Mouse (Mus musculus) ES-Bruce4 (cell line): Measurements from ENCODE around the gene Ywhag. TPM values are rescaled to one million over a fixed set of nuclear protein-coding genes. Genes with fewer than 3 reads are reported as not detected.

Experiments
- H3K27ac ChIP-seq: 2 replicates; pipeline ENCODE4 v1.5.1; 2012; ENCODE audit warnings: low read length, inconsistent platforms; ENCODE audit not compliant: insufficient read depth
- H3K27me3 ChIP-seq: 2 replicates; pipeline ENCODE4 v1.6.1; 2012; ENCODE audit warnings: mild to moderate bottlenecking, low read length, inconsistent platforms; ENCODE audit not compliant: control insufficient read depth, poor library complexity, insufficient read depth, severe bottlenecking
- H3K36me3 ChIP-seq: 2 replicates; pipeline ENCODE4 v1.6.1; 2012; ENCODE audit warnings: inconsistent platforms, mild to moderate bottlenecking, low read length, moderate library complexity; ENCODE audit not compliant: control insufficient read depth, poor library complexity, insufficient read depth, severe bottlenecking
- H3K4me1 ChIP-seq: one replicate; pipeline ENCODE4 v1.8.1; 2011; ENCODE audit warnings: low read length; ENCODE audit not compliant: control insufficient read depth, insufficient read depth
- H3K4me3 ChIP-seq: 2 replicates; pipeline ENCODE4 v1.5.1; 2011; ENCODE audit warnings: low read depth, mild to moderate bottlenecking, low read length
- H3K9ac ChIP-seq: 2 replicates; pipeline ENCODE4 v1.6.1; 2012; ENCODE audit warnings: low read depth, mild to moderate bottlenecking, inconsistent platforms; ENCODE audit not compliant: poor library complexity, severe bottlenecking
- H3K9me3 ChIP-seq: replicated peaks from 2 replicates; pipeline ENCODE4 v1.6.1; 2012; ENCODE audit warnings: mild to moderate bottlenecking, low read length, inconsistent platforms; ENCODE audit not compliant: control insufficient read depth, poor library complexity, insufficient read depth, severe bottlenecking
- CTCF ChIP-seq: IDR thresholded peaks from one replicate; pipeline ENCODE4 v1.8.1; 2011; ENCODE audit warnings: low read depth, low read length
- EP300 ChIP-seq: IDR thresholded peaks from 2 replicates; pipeline ENCODE4 v1.6.1; 2011; ENCODE audit warnings: low read depth, low read length; ENCODE audit not compliant: insufficient read depth
- POLR2A ChIP-seq: IDR thresholded peaks from one replicate; pipeline ENCODE4 v1.8.1; 2011; ENCODE audit warnings: low read length; ENCODE audit not compliant: insufficient read depth
- polyA plus RNA-seq: library from polyadenylated mRNA; stranded (reverse); fragments of >200 nt; gene quantifications from 2 replicates; pipeline ENCODE4 v1.2.4, GENCODE M21; 2011; ENCODE audit warnings: low read depth; ENCODE audit not compliant: missing spikeins, insufficient read depth, insufficient read length

Ywhag gene
- polyA plus RNA-seq, 1 experiment, result 372 TPM

DNA sequence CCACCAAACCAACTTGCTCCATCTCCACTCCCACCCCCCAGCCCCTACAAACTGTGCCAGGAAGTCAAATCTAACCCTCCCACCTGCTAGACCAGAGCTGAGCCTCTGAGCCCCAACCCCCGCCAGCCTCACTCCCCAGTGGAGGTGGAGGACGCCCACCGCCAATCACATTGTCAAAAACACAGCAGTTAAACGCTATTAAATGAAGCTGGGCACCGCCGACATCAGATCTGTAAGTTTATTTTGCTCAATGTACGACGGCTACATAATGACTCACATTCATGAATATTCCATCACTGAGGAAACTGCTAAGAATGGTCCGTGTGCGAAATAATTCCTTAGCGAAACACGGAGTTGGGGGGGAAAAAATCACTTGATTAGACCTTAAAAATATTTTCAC is 26.2 kb downstream of the Ywhag start:
- no peak for TF ChIP-seq POLR2A
- TF ChIP-seq EP300, result no peak
- no peak for TF ChIP-seq CTCF
- peaks cover 53% of the 10 kb centered on the region for H3K36me3 ChIP-seq
- H3K9ac ChIP-seq, result no peak overlapping the region
- H3K9me3 ChIP-seq, result no peaks in the 10 kb centered on the region
- no peak overlapping the region for H3K4me3 ChIP-seq
- peaks cover 2% of the 10 kb centered on the region for H3K4me1 ChIP-seq
- H3K27ac ChIP-seq, result 0 out of 2 replicates have a peak overlapping the region, but pooled peaks have one; percentile 10
- H3K27me3 ChIP-seq, result no peaks in the 10 kb centered on the region

DNA sequence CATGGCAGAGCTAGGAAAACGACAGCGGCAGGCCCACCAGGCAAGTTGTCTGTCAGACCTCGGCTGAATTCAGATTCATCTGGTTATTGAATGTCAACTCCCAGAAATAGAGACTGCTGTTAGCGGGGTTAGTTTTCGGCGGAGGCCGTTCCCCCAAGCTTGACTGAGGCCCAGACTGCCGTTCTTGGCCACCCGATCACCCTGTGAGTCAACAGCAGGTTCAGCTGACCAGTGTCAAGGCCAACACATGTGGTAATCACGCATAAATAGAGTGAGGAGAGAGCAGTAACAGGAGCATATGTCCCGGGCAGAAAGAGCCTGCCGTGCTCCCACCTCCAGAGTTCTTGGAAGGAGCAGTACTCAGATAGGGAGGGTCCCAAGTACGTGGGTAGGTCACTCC is 27.2 kb downstream of the Ywhag start:
- 0 out of 2 replicates have a peak overlapping the region, but pooled peaks have one; percentile 10 for H3K27ac ChIP-seq
- H3K4me3 ChIP-seq, result no peak overlapping the region
- H3K36me3 ChIP-seq, result peaks cover 53% of the 10 kb centered on the region
- no peak for TF ChIP-seq CTCF
- no peak for TF ChIP-seq EP300
- no peak for TF ChIP-seq POLR2A
- H3K9ac ChIP-seq, result no peak overlapping the region
- H3K4me1 ChIP-seq, result peaks cover 2% of the 10 kb centered on the region
- H3K9me3 ChIP-seq, result no peaks in the 10 kb centered on the region
- no peaks in the 10 kb centered on the region for H3K27me3 ChIP-seq

DNA sequence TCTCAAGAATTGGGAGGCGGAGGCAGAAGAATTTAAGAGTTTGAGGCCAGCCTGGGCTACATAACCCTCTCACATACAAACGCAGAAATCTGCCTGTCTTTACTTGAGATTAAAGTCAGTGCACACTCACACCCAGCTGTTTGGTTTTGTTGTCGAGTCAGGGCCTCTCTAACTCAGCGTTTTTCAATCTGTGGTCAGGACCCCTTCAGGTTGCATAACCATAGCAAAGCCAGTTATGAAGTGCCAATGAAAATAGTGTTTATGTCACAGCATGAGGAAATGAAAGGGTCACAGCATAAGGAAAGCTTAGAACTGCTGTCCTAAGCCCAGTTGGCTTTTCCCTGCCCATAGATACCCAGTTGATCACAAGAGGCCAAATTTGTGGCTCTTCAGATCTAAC is 27.6 kb downstream of the Ywhag start:
- peaks cover 48% of the 10 kb centered on the region for H3K36me3 ChIP-seq
- H3K27ac ChIP-seq, result no peak overlapping the region
- no peak overlapping the region for H3K4me3 ChIP-seq
- peaks cover 2% of the 10 kb centered on the region for H3K4me1 ChIP-seq
- no peak overlapping the region for H3K9ac ChIP-seq
- H3K9me3 ChIP-seq, result no peaks in the 10 kb centered on the region
- no peaks in the 10 kb centered on the region for H3K27me3 ChIP-seq
- no peak for TF ChIP-seq POLR2A
- no peak for TF ChIP-seq CTCF
- TF ChIP-seq EP300, result no peak

DNA sequence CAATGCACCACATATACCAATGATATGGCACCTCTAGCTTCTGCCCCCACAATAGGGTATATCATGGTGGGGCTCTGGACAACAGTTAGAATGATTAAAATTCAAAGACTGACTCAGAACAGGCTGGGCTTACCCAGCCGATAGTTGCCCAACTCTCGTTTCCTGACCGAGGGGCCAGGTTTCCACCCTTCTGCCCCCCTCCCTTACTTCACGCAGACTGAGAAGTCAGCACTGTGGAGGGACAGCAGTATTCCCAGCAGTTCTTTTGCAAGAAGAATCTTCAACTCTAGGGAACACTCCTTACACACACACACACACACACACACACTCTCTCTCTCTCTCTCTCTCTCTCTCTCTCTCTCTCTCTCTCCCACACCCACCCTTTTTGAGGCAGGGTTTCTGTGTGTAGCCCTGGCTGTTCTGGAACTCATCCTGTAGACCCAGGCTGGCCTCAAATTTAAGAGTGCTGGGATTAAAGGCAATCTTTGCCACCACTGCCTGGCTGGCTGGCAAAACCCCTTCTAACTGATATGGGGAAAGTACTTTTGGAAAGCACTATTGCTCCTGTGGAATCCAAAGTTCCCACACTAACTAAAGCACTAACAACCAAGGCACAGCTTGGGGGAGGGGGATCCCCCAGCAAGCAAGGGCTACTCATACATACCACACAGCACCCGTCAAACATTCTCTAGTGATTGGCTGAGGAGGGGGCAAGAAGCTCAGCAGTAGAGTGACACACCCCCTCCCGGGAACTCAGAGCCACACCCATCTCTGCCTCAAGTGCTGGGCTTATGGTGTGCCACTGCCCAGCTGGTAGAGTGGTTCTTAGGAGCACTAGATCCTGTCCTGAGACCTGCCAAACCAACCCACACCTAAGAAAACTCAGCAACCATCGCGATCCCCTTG is 28.8 kb downstream of the Ywhag start:
- H3K4me1 ChIP-seq, result peaks cover 2% of the 10 kb centered on the region
- TF ChIP-seq CTCF (no peak), EP300 (no peak), POLR2A (no peak)
- H3K9me3 ChIP-seq, result no peaks in the 10 kb centered on the region
- no peak overlapping the region for H3K4me3 ChIP-seq
- H3K27ac ChIP-seq, result no peak overlapping the region
- peaks cover 38% of the 10 kb centered on the region for H3K36me3 ChIP-seq
- no peak overlapping the region for H3K9ac ChIP-seq
- no peaks in the 10 kb centered on the region for H3K27me3 ChIP-seq

DNA sequence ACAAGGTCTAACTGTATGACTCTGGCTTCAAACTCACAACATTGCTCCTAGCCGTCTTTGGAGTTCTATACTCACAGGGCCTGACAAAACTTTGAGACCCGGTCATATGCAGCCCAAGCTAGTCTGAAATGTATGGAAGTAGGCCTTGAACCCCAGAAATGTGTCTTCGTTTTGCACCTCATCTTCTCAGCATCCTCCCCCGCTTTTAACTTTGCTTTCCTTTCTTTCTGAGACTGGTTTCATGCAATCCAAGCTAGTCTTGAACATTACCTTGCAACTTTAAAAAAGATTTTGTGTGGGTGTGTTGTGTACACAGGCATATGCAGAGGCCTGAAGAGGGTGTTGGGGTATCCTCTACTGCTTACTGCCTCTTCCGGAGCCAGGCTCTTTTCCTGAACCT is 30.2 kb downstream of the Ywhag start:
- Histone ChIP-seq H3K27me3 (no peaks in the 10 kb centered on the region), H3K4me3 (no peak overlapping the region), H3K4me1 (peaks cover 2% of the 10 kb centered on the region), H3K9ac (no peak overlapping the region), H3K36me3 (peaks cover 25% of the 10 kb centered on the region), H3K27ac (peak overlapping the region; percentile 74), H3K9me3 (no peaks in the 10 kb centered on the region)
- no peak for TF ChIP-seq POLR2A
- TF ChIP-seq CTCF, result no peak
- no peak for TF ChIP-seq EP300

DNA sequence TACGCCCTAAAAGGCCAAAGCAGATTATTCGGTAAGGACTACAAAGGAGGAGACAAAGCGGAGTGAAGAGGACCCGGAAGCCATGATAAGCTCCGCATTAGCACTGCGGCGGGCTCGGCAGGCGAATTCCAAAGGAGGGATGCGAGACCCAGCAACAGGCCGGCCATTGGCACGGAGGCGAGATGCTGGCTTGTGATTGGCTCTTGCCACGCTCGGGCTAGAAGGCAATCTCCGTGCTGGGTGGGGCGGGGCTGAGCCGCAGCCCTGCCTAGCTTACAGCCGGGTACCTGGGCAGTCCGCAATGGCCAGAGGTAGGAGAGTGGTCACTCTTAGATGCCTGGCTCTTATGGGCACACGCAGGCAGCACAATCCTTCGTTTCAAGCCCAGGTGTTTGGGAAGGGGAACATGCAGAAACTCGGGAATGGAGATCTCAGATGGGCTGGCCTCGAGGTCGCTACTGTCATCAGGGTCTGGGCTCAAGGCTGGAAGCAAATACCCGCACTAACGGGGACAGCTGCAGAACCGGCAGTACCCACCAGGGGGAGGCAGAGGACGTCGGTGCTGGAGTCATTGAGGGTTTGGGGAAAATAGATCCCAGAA is 30.8 kb downstream of the Ywhag start:
- TF ChIP-seq EP300, result peak; percentile 49; the same call in 1 of the 2 replicates
- no peak for TF ChIP-seq POLR2A
- TF ChIP-seq CTCF, result peak; percentile 96
- no peak overlapping the region for H3K9ac ChIP-seq
- H3K9me3 ChIP-seq, result no peaks in the 10 kb centered on the region
- H3K27me3 ChIP-seq, result no peaks in the 10 kb centered on the region
- peaks cover 2% of the 10 kb centered on the region for H3K4me1 ChIP-seq
- H3K4me3 ChIP-seq, result peak overlapping the region; percentile 79
- H3K36me3 ChIP-seq, result peaks cover 20% of the 10 kb centered on the region
- H3K27ac ChIP-seq, result peak overlapping the region; percentile 67
